Mouse (Mus musculus) kidney, adult 9 months (tissue): ENCODE measurements around the gene Mvp.

Source experiments
- DNase-seq: peaks from one replicate; pipeline ENCODE4 v3.0.0; 2022

Gene Mvp

GRCm38 (mm10) chr7:126949403-126949792, 65.0 kb downstream of the Mvp start, which contains the start of gene Asphd1:
Gene Asphd1 (minus strand): TSS chr7:126949582.
- peak; percentile 24 for DNase-seq

- DNase-seq = no peak
Observed at GRCm38 (mm10) chr7:126948626-126949025, 65.8 kb downstream of the Mvp start.

GRCm38 (mm10) chr7:126946530-126946929, 67.9 kb downstream of the Mvp start:
- DNase-seq = peak; percentile 36

- DNase-seq = no peak
Observed at GRCm38 (mm10) chr7:126941801-126942200, 72.6 kb downstream of the Mvp start.

GRCm38 (mm10) chr7:126941171-126941570, 73.2 kb downstream of the Mvp start:
- no peak for DNase-seq
